Mouse (Mus musculus) gastrocnemius, adult 8-10 months (tissue): ENCODE results near the gene Nxnl2. TPM values are rescaled to one million over a fixed set of nuclear protein-coding genes. Genes with fewer than 3 reads are reported as not detected.

Experiments used
- DNase-seq, 2 experiments: peaks; one replicate each; pipeline ENCODE4 v3.0.0; 2022; ENCODE audit warnings: low spot score in 2 of 2
- total RNA-seq, 4 experiments: library from RNA; stranded (reverse); gene quantifications; 2 replicates each; pipeline ENCODE4 v1.2.4; 2022

Nxnl2 gene
- not detected for total RNA-seq

DNA sequence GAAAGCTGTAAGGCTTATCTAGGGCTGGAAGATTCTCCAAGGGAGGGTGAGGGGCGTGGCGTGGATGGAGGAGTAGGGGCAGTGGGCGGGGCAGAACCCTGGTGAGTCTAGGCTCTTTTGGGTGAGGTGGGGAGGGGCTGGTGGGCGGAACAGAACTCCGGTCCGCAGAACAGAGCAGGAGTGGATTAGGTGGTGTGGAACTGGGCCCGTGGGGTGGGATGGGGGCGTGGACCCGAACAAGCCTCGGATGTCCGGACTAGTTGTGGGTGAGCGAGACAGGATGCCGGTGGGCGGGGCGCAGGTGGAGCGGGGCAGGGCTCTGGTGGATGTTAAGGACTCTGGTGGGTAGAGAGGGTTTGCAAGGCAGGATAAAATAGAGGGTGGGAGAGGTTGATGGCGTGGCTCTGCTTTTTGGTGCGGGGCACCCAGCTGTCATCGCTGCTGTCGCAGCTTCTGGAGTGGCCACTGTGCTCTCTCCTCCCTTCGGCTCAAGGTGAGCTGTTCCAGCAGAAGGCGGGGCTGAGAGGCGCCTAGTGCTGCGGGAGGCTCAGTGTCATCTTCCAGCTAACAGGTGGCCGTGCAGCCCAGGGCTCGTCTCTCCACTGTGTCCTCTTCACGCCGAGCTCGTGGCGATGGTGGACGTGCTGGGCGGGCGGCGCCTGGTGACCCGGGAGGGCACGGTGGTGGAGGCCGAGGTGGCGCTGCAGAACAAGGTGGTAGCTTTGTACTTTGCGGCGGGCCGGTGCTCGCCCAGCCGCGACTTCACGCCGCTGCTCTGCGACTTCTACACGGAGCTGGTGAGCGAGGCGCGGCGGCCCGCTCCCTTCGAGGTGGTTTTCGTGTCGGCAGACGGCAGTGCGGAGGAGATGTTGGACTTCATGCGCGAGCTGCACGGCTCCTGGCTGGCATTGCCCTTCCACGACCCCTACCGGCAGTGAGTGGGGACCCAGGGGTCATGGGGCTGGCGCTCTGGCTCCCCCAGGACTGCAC, at the start of gene Nxnl2:
Gene Nxnl2 (plus strand): TSS at position 332 of the 990 bp plus-strand sequence.
- no peak for DNase-seq

DNA sequence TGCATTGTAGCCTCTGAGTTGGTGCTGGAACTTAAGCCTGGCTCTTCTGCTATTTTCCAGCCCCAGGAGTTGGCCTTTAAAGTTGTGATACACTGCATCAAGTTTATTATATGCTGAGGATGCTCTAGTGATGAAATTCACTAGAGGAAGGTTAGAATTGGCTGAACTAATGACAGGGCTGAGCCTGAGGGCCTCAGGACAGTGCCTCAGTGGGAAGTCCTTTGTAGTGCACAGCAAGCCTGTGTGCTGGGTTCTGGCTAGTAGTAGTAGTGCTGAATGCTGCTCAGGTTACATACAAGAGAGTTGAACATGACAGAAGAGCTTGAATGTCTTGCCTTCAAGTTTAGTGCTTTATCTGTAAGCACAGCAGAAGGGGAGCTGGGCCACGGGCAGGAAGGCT, 48.9 kb upstream of the Nxnl2 start:
- DNase-seq, result no peak

DNA sequence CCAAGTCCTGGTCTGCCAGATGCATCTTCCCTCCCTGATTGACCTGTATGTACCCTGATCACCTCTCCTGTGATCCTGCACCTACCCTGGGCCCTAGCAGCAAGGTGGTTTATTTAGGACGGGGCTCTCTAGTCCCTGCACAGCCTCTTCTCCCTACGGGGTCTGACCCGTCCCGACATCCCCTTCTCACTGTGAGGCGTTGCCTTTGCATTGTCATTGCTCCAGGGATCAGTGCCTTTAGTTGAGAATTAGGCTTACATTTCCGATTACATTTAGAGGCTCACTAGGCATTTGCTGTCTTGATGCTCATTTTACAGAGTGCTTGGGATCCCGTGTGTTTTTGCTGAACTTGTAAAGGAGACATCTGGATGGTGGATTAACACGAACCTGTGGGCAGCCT, 48.1 kb upstream of the Nxnl2 start:
- no peak for DNase-seq

GRCm38 (mm10) chr13:51125357-51125756, 45.5 kb upstream of the Nxnl2 start:
- DNase-seq, result no peak

DNA sequence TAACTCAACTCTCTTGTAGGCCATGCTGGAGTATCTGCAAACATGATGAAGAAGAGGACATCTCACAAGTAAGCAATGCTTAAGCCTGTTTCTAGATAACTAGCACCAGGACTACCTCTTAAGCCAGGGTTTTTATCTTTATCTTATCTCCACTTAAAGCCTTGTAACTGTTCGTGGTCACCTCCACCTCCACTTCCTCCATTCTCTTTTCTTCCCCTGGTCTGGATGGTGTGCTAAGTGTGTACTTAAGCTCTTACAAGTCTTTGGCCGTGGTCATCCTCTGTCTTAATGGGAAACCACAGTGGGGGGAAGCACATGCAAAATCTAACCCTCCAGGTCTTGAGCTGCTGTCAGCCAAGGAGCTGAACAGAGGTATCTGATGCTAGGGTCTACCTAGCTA, 42.9 kb upstream of the Nxnl2 start:
- DNase-seq, result no peak

GRCm38 (mm10) chr13:51128417-51128816, 42.4 kb upstream of the Nxnl2 start:
- no peak for DNase-seq

GRCm38 (mm10) chr13:51131179-51131578, 39.6 kb upstream of the Nxnl2 start:
- DNase-seq, result no peak

GRCm38 (mm10) chr13:51136315-51136714, 34.5 kb upstream of the Nxnl2 start:
- no peak for DNase-seq

DNA sequence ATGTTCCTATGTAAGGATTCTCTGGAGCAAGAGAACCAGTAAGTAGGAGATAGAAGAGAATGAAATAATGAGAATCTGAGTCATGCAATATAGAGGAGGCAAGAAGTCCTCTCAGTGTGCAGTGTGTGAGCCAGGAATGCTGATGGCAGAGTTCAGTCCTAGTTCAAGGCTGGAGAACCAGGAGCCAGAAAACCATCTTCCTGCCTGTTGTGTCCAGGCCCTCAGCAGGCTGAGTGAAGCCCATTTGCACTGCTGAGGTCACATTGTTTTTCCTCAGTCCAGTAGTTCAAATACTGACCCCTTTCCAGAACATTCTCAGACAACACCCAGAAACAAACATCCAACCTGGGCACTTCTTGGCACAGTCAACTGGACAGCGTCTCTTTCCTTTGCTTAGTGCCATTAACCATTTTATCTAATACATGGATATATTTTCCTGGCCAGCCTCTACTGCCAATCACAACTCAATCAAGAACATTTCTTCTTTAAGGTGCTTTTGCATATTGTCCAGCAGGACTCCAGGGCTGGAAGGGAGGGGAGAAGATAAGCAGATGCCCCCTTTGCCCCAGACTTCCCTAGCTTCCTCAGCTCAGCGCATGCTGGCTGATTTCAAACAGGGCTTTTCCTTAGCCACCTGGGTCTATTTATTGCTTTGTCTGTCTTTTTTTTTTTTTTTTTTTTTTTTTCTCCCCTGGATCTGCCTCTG, 33.7 kb upstream of the Nxnl2 start:
- no peak for DNase-seq

- no peak for DNase-seq
These were observed 33.2 kb upstream of the Nxnl2 start for GRCm38 (mm10) chr13:51137702-51138031.

DNA sequence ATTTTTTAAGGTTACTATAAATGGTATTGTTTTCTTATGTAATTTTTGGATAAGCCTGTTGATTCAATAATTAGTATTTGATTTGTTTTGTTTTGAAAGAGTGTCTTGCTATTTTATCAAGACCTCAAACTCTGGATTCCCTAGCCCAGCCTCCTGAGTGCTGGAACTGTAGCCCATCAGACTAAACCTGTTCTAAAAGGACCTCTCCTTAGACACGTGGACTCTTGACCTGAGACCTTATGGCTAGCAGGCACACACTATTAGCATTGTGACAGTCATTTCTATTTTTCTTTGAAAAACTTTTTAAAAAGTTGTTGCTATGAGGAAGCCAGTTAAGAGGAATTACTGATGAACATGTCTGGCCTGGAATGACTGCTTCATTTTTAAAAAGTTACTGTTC, 23.7 kb upstream of the Nxnl2 start:
- no peak for DNase-seq

GRCm38 (mm10) chr13:51152966-51153669, 17.7 kb upstream of the Nxnl2 start:
- no peak for DNase-seq

GRCm38 (mm10) chr13:51153670-51154030, 17.2 kb upstream of the Nxnl2 start:
- no peak for DNase-seq

- DNase-seq, result no peak
These were observed 15.4 kb upstream of the Nxnl2 start for GRCm38 (mm10) chr13:51155178-51156013.

- no peak for DNase-seq
These were observed 14.8 kb upstream of the Nxnl2 start for GRCm38 (mm10) chr13:51156014-51156386.

- DNase-seq, result no peak
These were observed 13.5 kb upstream of the Nxnl2 start for GRCm38 (mm10) chr13:51157291-51157690.

- no peak for DNase-seq
These were observed 9.2 kb upstream of the Nxnl2 start for GRCm38 (mm10) chr13:51161672-51162071.

DNA sequence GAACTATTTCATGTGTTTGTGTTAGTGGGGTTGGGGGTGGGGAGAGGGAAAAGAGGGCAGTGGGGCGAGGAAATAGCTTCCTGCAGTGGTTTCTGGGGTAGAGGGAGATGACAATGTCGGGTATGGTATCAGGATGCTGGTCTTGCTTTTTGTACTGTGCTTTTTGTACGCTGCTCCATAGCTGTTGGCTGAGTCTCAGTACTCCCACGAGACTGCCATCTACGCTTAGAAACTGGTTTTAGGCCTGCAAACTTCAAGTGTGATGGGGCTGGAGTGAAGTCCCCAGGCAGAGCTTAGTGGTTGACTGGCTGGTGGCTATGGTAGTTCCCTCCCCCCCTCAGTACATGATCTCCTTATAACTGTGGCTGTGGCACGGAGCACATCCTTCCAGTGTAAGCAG, 8.6 kb upstream of the Nxnl2 start:
- DNase-seq, result no peak

GRCm38 (mm10) chr13:51166711-51167110, 4.1 kb upstream of the Nxnl2 start:
- no peak for DNase-seq

DNA sequence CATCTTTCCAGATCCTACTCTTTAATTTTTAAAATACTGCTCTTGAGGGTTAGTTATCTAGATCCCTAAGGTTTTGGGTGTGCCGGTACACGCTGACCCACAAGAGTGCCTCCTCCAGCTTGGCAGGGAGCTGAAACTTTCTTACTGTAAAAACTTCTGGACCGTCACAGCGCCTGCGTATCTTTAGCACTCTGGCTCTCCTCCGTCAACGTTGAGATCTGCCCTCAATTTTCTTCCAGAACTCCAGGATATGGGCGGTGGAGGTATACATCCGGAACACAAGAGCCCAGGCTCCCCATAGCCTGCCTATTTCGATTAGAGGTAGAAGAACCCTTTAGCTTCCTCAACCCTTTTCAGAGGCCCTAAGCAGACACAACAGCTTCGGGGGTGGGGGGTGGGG, 607 bp upstream of the Nxnl2 start:
- DNase-seq, result no peak

GRCm38 (mm10) chr13:51172601-51173000, 1.8 kb downstream of the Nxnl2 start:
- no peak for DNase-seq
